Mouse (Mus musculus) spleen, postnatal 10 days (tissue): ENCODE data around the gene Gm21883.
"Not testable (repeated sequence)": the region's sequence is repeated elsewhere in the genome, so short reads cannot be mapped to it uniquely, and the experiment has no call there.

Experiments
- DNase-seq, 2 experiments: peaks; one replicate each; pipeline ENCODE4 v3.0.0; 2021 to 2022; ENCODE audit warnings: low spot score in 2 of 2

Gene Gm21883

GRCm38 (mm10) chrX:31574183-31574582, at the start of gene Gm21883:
Gene Gm21883, minus strand, starts transcription at chrX:31574283.
- not testable (repeated sequence) for DNase-seq

GRCm38 (mm10) chrX:31618820-31619219, 44.7 kb upstream of the Gm21883 start, which contains the start of gene Spin2e:
Gene Spin2e, minus strand, starts transcription at chrX:31618920.
- DNase-seq, result not testable (repeated sequence)
